Mouse (Mus musculus) Patski (cell line): ENCODE measurements at regions not wholly inside any gene's neighbourhood (a gene's known extent, or its start where the extent isn't known, plus 50 kb on each side); places are given as distances from the start of the nearest gene placed in this dataset.

ENCODE experiments used
- ATAC-seq: fragments of 100-300 bp; one replicate; pipeline ENCODE4 v1.8.0; 2021
- CTCF ChIA-PET: fragments of 350-600 bp; sonication (Branson Sonifier 250); formaldehyde crosslinking; loops from one replicate; lab custom pipeline; 2022; ENCODE audit warnings: inconsistent platforms; lab: Charles Lee
- POLR2A ChIA-PET: fragments of 350-600 bp; sonication (Branson Sonifier 250); formaldehyde crosslinking; loops from one replicate; lab custom pipeline; 2022; ENCODE audit warnings: antibody characterized with exemption, inconsistent platforms; lab: Charles Lee
- DNase-seq: peaks from one replicate; pipeline ENCODE4 v3.0.0-alpha.2; 2011; ENCODE audit warnings: low read depth, low spot score
- H3K27me3 ChIP-seq: fragments of 371-371 bp; one replicate; pipeline ENCODE4 v1.5.1; 2021
- CTCF ChIP-seq: fragments of 100-300 bp; IDR thresholded peaks from one replicate; pipeline ENCODE4 v1.5.1; 2021
- in situ Hi-C: fragments of 300-500 bp; cut with MboI; formaldehyde crosslinking; loops from 3 replicates; pipeline ENCODE4 v1.11.1; 2018; ENCODE audit warnings: low pct_unique_long_range_greater_than_20kb, mixed read lengths

- ChIA-PET CTCF (no interaction called here), POLR2A (no interaction called here)
- ATAC-seq: no peak
- no peak for TF ChIP-seq CTCF
- in situ Hi-C loops: no loop called here
- no peak for DNase-seq
- H3K27me3 ChIP-seq: peaks cover 10% of the 10 kb centered on the region
Observed at GRCm38 (mm10) chr10:111080322-111080721, 70.4 kb upstream of the Zdhhc17 start.

GRCm38 (mm10) chr10:111079051-111079450, 69.1 kb upstream of the Zdhhc17 start:
- peaks cover 10% of the 10 kb centered on the region for H3K27me3 ChIP-seq
- ChIA-PET CTCF (no interaction called here), POLR2A (no interaction called here)
- no peak for TF ChIP-seq CTCF
- in situ Hi-C loops: no loop called here
- ATAC-seq: no peak
- no peak for DNase-seq

GRCm38 (mm10) chr10:111077632-111078031, 67.7 kb upstream of the Zdhhc17 start:
- in situ Hi-C loops: no loop called here
- ATAC-seq (no peak), DNase-seq (no peak)
- no peak for TF ChIP-seq CTCF
- peaks cover 10% of the 10 kb centered on the region for H3K27me3 ChIP-seq
- CTCF ChIA-PET: interaction anchor here (1.1 kb wide), 1 partner anchor 19 kb away, joined by 3 read pairs; no protein-coding TSS in a partner anchor
- POLR2A ChIA-PET: no interaction called here

GRCm38 (mm10) chr10:111073851-111074430, 64.0 kb upstream of the Zdhhc17 start:
- no peak for TF ChIP-seq CTCF
- in situ Hi-C loops: no loop called here
- ChIA-PET CTCF (no interaction called here), POLR2A (no interaction called here)
- ATAC-seq: no peak
- DNase-seq: no peak
- H3K27me3 ChIP-seq: peaks cover 10% of the 10 kb centered on the region

GRCm38 (mm10) chr10:111073262-111073661, 63.3 kb upstream of the Zdhhc17 start:
- no peak for TF ChIP-seq CTCF
- ATAC-seq (no peak), DNase-seq (no peak)
- H3K27me3 ChIP-seq: peaks cover 10% of the 10 kb centered on the region
- ChIA-PET POLR2A (no interaction called here), CTCF (no interaction called here)
- in situ Hi-C loops: no loop called here

- TF ChIP-seq CTCF: no peak
- ChIA-PET POLR2A (no interaction called here), CTCF (no interaction called here)
- in situ Hi-C loops: no loop called here
- no peak for DNase-seq
- H3K27me3 ChIP-seq: peaks cover 15% of the 10 kb centered on the region
- ATAC-seq: no peak
Observed at GRCm38 (mm10) chr10:111072554-111072909, 62.6 kb upstream of the Zdhhc17 start.

- no peak for DNase-seq
- no peak for ATAC-seq
- CTCF ChIA-PET: no interaction called here
- POLR2A ChIA-PET: no interaction called here
- in situ Hi-C loops: no loop called here
- TF ChIP-seq CTCF: no peak
- H3K27me3 ChIP-seq: peaks cover 15% of the 10 kb centered on the region
Observed at GRCm38 (mm10) chr10:111071805-111072553, 62.0 kb upstream of the Zdhhc17 start.

GRCm38 (mm10) chr10:111066146-111066545, 56.2 kb upstream of the Zdhhc17 start:
- no peak for DNase-seq
- no peak for ATAC-seq
- ChIA-PET POLR2A (no interaction called here), CTCF (no interaction called here)
- in situ Hi-C loops: no loop called here
- H3K27me3 ChIP-seq: peaks cover 5% of the 10 kb centered on the region
- TF ChIP-seq CTCF: no peak

GRCm38 (mm10) chr10:111060626-111061025, 50.7 kb upstream of the Zdhhc17 start:
- ChIA-PET POLR2A (no interaction called here), CTCF (no interaction called here)
- no peak for DNase-seq
- TF ChIP-seq CTCF: no peak
- no peaks in the 10 kb centered on the region for H3K27me3 ChIP-seq
- in situ Hi-C loops: no loop called here
- no peak for ATAC-seq
